Mouse (Mus musculus) midbrain, embryonic 12.5 days (tissue): ENCODE results near the gene Mitf. TPM values are rescaled to one million over a fixed set of nuclear protein-coding genes. Genes with fewer than 3 reads are reported as not detected.

Experiments used
- ATAC-seq: fragments of 200-750 bp; cut with Nextera tagmentation; 2 replicates; pipeline ENCODE4 v1.8.0; 2017; ENCODE audit warnings: low read depth, moderate TSS enrichment, moderate library complexity; ENCODE audit not compliant: low FRiP score
- H3K27ac ChIP-seq: fragments of 300-500 bp; sonication (generic); replicated peaks from 2 replicates; pipeline ENCODE4 v1.5.1; 2016; ENCODE audit warnings: mild to moderate bottlenecking
- H3K27me3 ChIP-seq: fragments of 300-500 bp; sonication (generic); 2 replicates; pipeline ENCODE4 v1.6.1; 2016; ENCODE audit warnings: mild to moderate bottlenecking
- H3K36me3 ChIP-seq: fragments of 300-500 bp; sonication (generic); 2 replicates; pipeline ENCODE4 v1.6.1; 2016
- H3K4me1 ChIP-seq: fragments of 300-500 bp; sonication (generic); 2 replicates; pipeline ENCODE4 v1.6.1; 2016
- H3K4me2 ChIP-seq: fragments of 300-500 bp; sonication (generic); replicated peaks from 2 replicates; pipeline ENCODE4 v1.6.1; 2016; ENCODE audit warnings: mild to moderate bottlenecking, moderate library complexity
- H3K4me3 ChIP-seq: fragments of 300-500 bp; sonication (generic); 2 replicates; pipeline ENCODE4 v1.5.1; 2016; ENCODE audit warnings: mild to moderate bottlenecking
- H3K9ac ChIP-seq: fragments of 300-500 bp; sonication (generic); replicated peaks from 2 replicates; pipeline ENCODE4 v1.6.1; 2016; ENCODE audit warnings: mild to moderate bottlenecking, moderate library complexity
- H3K9me3 ChIP-seq: fragments of 300-500 bp; sonication (generic); 2 replicates; pipeline ENCODE4 v1.6.1; 2016; ENCODE audit warnings: mild to moderate bottlenecking
- WGBS: fragments of 180-500 bp; shearing (Covaris S2); methylation state at CpG from one replicate; pipeline ENCODE4 v1.1.7; 2016; 5-methylcytosine and 5-hydroxymethylcytosine counted together
- polyA plus RNA-seq: library from polyadenylated mRNA; unstranded; fragments of >200 nt; fragmentation: Nextera tagmentation; extraction: Ambion mirVana; gene quantifications from 2 replicates; pipeline ENCODE4 v1.2.1, GENCODE M21; 2016

Gene Mitf
- polyA plus RNA-seq, 1 experiment from 2014 or later, result 0.88 TPM

DNA sequence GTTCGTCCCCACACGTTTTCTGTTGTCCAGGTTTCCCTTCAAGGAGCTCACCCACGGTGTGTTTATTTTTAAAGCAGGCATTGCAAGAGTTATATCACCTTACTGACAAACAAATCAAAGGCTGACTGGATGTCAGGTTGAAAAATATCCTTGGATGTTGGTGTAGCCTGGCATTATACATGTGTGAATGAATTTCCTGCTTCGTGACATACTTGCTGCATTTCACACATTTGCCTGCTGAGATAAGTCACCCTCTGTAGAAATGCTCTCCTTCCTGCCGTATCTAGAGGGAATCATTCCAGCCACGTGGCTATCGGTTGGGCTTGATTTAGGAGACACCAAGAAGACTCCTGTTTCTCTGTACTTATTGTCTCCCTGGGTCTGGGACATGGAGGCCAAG, 17.2 kb upstream of the Mitf start:
- ATAC-seq, result no peak
- H3K4me3 ChIP-seq, result no peak overlapping the region
- H3K36me3 ChIP-seq, result no peaks in the 10 kb centered on the region
- no peaks in the 10 kb centered on the region for H3K9me3 ChIP-seq
- no peak overlapping the region for H3K27ac ChIP-seq
- H3K27me3 ChIP-seq, result no peaks in the 10 kb centered on the region; the same call in 1 of the 2 replicates
- no peak overlapping the region for H3K9ac ChIP-seq
- H3K4me1 ChIP-seq, result no peaks in the 10 kb centered on the region
- H3K4me2 ChIP-seq, result no peak overlapping the region
- 83% methylated on average over 7 of the region's 7 CpGs for WGBS

DNA sequence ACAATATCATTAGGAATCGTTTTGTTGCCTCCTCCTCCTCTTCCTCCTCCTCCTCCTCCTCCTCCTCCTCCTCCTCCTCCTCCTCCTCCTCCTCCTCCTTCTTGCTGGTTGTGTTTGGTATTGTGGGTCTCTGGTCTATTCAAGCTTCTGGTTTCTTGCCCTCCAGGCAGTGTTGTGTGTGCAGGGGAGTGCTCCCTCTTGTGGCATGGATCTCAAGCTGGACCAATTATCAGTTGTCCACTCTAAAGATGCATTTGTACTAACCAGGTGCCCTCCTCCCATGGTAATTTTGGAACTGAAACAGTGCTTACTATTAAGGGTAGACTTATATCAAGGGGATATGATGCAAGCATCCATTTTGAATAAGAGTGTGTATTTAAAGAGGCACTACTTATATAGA, 14.7 kb upstream of the Mitf start:
- H3K4me3 ChIP-seq, result no peak overlapping the region
- no peaks in the 10 kb centered on the region; the same call in 1 of the 2 replicates for H3K27me3 ChIP-seq
- no peak overlapping the region for H3K27ac ChIP-seq
- no peak overlapping the region for H3K4me2 ChIP-seq
- H3K4me1 ChIP-seq, result no peaks in the 10 kb centered on the region
- 100% methylated on average over 1 of the region's 1 CpGs for WGBS
- H3K36me3 ChIP-seq, result no peaks in the 10 kb centered on the region
- no peak for ATAC-seq
- no peak overlapping the region for H3K9ac ChIP-seq
- H3K9me3 ChIP-seq, result no peaks in the 10 kb centered on the region

DNA sequence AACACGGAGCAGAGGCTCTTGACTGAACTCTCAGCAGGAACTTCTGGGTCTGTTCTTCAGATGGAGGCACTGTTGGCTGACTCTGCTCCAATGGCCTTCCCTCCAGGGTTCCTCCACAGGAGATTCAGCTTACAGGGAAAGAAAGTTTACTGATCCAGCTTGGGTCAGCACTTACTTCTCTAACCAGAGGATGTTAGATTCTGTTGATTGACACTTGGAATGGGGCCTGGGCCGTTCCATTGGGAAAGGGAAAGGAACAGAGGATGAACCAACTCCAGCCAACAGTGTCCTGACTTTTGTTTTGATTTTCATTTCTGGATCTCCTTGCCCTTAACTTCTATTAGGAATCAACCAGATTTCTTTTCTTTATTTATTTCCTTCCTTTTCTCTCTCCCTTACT, 11.7 kb upstream of the Mitf start:
- Histone ChIP-seq H3K9me3 (no peaks in the 10 kb centered on the region), H3K36me3 (no peaks in the 10 kb centered on the region), H3K9ac (no peak overlapping the region), H3K4me2 (no peak overlapping the region), H3K4me3 (no peak overlapping the region), H3K4me1 (no peaks in the 10 kb centered on the region), H3K27me3 (no peaks in the 10 kb centered on the region; the same call in 1 of the 2 replicates), H3K27ac (no peak overlapping the region)
- no peak for ATAC-seq
- WGBS, result 40% methylated on average over 2 of the region's 2 CpGs

DNA sequence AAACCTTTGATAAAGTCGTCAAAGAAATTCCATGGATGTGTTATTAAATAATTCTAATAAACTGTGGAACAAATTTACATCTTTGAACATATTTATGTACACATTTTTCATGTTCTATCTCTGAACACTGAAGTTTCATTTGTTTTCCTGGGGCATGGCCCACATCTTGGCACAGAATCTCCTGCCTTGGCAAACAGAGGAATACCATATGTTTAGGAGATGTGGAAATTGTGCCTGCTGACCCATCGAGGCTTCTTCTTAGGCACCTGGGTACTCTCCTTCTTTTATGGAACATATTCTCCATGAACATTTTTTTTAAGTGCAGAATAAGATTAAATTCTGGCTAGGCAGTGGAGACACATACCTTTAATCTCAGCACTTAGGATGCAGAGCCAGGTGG, 6.2 kb upstream of the Mitf start:
- no peaks in the 10 kb centered on the region for H3K36me3 ChIP-seq
- WGBS, result 68% methylated on average over 2 of the region's 2 CpGs
- no peak overlapping the region for H3K9ac ChIP-seq
- H3K27me3 ChIP-seq, result no peaks in the 10 kb centered on the region
- no peaks in the 10 kb centered on the region for H3K4me1 ChIP-seq
- H3K4me3 ChIP-seq, result no peak overlapping the region
- no peak for ATAC-seq
- no peak overlapping the region for H3K27ac ChIP-seq
- no peaks in the 10 kb centered on the region for H3K9me3 ChIP-seq
- H3K4me2 ChIP-seq, result no peak overlapping the region

DNA sequence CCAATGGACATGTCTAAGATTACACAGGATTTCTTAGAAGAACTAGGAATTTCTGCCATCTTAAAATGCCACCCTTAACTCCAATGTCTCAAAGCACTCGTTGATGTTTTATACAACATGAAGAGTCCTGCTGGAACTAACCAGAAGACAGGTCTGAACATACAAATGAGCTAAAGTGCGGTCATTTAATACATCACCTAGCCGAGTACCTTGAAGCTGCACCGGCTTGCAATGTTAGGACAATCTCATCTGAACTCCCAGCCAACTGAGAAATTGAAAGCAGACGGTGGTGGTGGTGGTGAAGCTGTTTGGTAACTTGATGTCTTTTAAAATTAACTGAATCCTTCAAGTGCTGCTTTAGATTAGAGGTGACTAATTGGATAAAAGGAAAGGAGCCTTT, 801 bp upstream of the Mitf start:
- peak overlapping the region; percentile 50; the same call in 1 of the 2 replicates for H3K9ac ChIP-seq
- no peak overlapping the region for H3K27ac ChIP-seq
- no peak for ATAC-seq
- H3K4me2 ChIP-seq, result peak overlapping the region; percentile 100
- peaks cover 15% of the 10 kb centered on the region; the same call in 1 of the 2 replicates for H3K27me3 ChIP-seq
- H3K4me3 ChIP-seq, result peak overlapping the region; percentile 65
- no peaks in the 10 kb centered on the region for H3K36me3 ChIP-seq
- peaks cover 9% of the 10 kb centered on the region for H3K4me1 ChIP-seq
- no peaks in the 10 kb centered on the region for H3K9me3 ChIP-seq
- WGBS, result 53% methylated on average over 5 of the region's 5 CpGs

DNA sequence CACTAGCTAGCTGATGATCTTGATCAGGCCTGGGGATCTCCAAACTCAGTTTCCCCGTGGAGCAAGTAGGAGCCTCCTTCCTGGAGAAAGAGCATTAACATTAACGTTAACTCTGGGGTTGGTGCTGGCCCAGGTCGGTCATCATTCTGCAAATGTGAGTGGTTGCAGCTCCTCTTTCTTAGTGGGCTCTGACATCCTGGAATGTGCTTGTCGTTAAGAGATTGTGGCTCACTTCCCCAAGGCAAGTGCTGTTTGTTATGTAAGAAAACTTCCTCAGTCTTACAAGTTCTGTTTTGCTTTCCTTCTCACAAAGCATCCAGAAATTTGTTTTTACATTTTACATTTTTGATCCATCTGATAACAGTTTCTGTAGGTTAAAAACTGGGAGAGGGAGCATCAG, 7.3 kb downstream of the Mitf start:
- no peaks in the 10 kb centered on the region for H3K4me1 ChIP-seq
- ATAC-seq, result no peak
- WGBS, result 79% methylated on average over 4 of the region's 4 CpGs
- no peaks in the 10 kb centered on the region for H3K36me3 ChIP-seq
- no peak overlapping the region for H3K9ac ChIP-seq
- H3K27me3 ChIP-seq, result no peaks in the 10 kb centered on the region
- H3K9me3 ChIP-seq, result no peaks in the 10 kb centered on the region
- no peak overlapping the region for H3K27ac ChIP-seq
- no peak overlapping the region for H3K4me2 ChIP-seq
- H3K4me3 ChIP-seq, result no peak overlapping the region

DNA sequence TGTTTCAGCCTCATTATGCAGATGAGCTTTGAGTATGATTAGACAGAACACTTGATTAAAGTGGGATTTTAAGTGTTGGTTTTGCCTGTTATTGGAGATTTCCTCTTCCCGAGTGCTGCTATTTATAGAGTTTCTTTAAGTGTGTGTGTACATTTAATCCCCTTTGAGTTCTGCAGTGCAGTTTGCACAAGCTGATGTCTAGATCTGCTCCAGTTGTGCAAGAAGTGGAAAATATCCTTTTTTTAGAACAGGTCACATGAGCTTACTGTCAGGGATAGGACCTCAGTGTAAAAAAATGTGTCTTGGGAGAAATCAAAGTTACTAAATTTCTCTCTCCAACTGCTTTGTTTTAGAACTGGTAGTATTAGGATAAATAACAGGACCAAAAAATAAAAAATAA, 8.9 kb downstream of the Mitf start:
- Histone ChIP-seq H3K4me3 (no peak overlapping the region), H3K9me3 (no peaks in the 10 kb centered on the region), H3K4me2 (no peak overlapping the region), H3K9ac (no peak overlapping the region), H3K27ac (no peak overlapping the region), H3K27me3 (no peaks in the 10 kb centered on the region), H3K36me3 (no peaks in the 10 kb centered on the region), H3K4me1 (no peaks in the 10 kb centered on the region)
- WGBS, result 63% methylated on average over 1 of the region's 1 CpGs
- ATAC-seq, result no peak

DNA sequence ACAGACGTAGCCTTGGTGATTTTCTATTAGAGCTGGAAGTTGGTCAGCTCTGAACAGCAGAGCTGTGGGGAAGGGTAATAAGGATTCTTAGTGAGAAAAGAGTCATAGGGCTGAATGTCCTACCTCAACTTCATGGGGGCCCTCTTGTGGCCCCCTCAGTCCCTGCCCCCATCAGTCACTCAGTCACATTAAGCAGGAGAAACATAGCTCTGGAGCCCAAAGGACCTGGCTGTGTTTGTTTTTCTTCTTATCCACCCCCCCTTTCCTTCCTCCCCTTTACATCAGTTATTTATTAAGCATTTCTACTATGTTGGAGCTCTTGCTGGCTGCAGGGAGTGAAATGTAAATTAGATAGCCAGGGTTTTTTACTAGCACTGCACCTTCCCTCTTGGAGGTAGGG, 10.0 kb downstream of the Mitf start:
- Histone ChIP-seq H3K27me3 (no peaks in the 10 kb centered on the region), H3K4me1 (no peaks in the 10 kb centered on the region), H3K9ac (no peak overlapping the region), H3K9me3 (no peaks in the 10 kb centered on the region), H3K36me3 (no peaks in the 10 kb centered on the region), H3K4me2 (no peak overlapping the region), H3K27ac (no peak overlapping the region), H3K4me3 (no peak overlapping the region)
- no peak for ATAC-seq
- 79% methylated on average over 1 of the region's 1 CpGs for WGBS

DNA sequence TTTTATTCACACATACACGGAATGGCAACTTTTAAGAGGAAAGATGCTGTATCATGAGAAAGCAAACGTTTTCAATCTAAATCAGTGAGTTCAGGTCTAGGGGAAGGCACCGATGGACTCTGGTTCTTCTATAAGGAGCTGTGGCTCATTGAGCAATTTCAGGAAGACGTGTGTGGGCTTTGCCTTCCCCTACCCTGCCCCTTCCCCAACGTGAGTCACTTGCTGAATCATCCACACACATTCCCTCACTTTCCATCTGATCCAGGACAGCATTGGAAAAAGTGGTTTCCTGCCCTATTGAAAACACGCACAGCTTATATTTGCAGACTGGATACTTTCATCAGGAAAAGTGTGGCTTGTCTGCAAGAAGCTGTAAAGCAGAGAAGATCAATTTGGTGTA, 11.3 kb downstream of the Mitf start:
- Histone ChIP-seq H3K36me3 (no peaks in the 10 kb centered on the region), H3K27ac (no peak overlapping the region), H3K4me2 (no peak overlapping the region), H3K9me3 (no peaks in the 10 kb centered on the region), H3K9ac (no peak overlapping the region), H3K4me1 (no peaks in the 10 kb centered on the region), H3K4me3 (no peak overlapping the region), H3K27me3 (no peaks in the 10 kb centered on the region)
- WGBS, result 51% methylated on average over 6 of the region's 6 CpGs
- no peak for ATAC-seq

DNA sequence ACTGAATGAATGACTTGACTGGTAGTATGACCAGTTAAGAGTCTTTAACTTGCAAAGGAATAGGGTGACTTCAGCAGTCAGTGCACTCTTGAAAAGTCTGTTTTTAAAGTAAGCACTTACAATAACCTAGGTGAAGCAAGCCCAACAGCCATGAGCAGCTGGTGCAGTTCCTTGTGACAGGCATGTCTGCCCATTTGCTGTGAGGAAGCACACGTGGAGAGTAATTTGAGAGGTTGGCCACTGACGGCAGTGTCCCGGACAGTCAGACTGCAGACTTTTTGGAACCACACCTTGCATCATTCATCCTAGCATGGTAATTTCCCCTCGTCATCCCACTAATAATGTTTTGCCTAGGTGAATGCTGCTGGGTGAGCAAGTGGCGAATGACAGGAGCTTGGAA, 12.1 kb downstream of the Mitf start:
- no peak overlapping the region for H3K27ac ChIP-seq
- WGBS, result 87% methylated on average over 5 of the region's 5 CpGs
- no peak for ATAC-seq

DNA sequence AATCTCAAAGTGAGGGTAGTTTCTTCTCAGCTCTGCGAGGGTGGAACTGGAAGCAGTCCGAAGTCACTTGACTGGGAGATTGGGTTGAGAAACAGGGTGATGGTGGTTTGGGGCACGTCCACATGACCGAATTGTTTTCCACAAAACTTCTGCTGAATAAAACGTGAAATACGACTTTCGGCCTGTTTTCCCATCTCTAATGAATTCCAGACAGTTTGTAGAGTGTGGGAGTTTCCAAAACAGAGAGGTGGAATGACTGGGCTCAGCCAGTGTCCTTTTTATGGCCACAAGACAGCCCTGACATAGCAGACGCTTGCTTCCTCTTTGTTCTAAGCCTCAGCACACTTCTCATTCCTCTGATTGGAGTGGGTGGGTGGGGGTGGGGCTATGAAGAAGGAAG, 13.7 kb downstream of the Mitf start:
- Histone ChIP-seq H3K4me1 (no peaks in the 10 kb centered on the region), H3K4me3 (no peak overlapping the region), H3K9ac (no peak overlapping the region), H3K27ac (no peak overlapping the region), H3K27me3 (no peaks in the 10 kb centered on the region), H3K36me3 (no peaks in the 10 kb centered on the region), H3K4me2 (no peak overlapping the region), H3K9me3 (no peaks in the 10 kb centered on the region)
- ATAC-seq, result no peak
- 81% methylated on average over 8 of the region's 8 CpGs for WGBS

More for the DNA sequence above, 12.1 kb downstream of the Mitf start:
- Histone ChIP-seq H3K4me2 (no peak overlapping the region), H3K27me3 (no peaks in the 10 kb centered on the region), H3K9ac (no peak overlapping the region), H3K9me3 (no peaks in the 10 kb centered on the region), H3K36me3 (no peaks in the 10 kb centered on the region), H3K4me3 (no peak overlapping the region), H3K4me1 (no peaks in the 10 kb centered on the region)

DNA sequence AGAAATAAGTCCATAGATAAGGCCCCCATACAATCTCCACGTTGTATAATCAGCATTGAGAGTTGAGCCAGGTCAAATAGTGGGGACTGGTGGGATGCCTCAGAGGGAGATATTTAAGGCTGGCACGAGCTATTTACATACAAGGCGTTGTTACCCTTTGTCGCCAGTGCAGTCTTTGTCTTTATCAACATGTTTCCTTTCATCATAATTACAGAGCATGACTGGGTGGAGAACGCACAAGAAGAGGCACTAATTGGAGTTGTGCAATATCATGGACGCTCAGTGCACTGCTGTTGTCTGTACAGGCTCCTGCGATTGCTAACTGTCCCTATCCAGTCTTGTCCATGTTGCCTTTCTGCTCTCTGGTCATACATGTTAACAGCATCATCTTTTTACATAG, 15.0 kb downstream of the Mitf start:
- Histone ChIP-seq H3K36me3 (no peaks in the 10 kb centered on the region), H3K4me3 (no peak overlapping the region), H3K27ac (no peak overlapping the region), H3K9ac (no peak overlapping the region), H3K9me3 (no peaks in the 10 kb centered on the region), H3K4me1 (no peaks in the 10 kb centered on the region), H3K4me2 (no peak overlapping the region), H3K27me3 (no peaks in the 10 kb centered on the region)
- 85% methylated on average over 7 of the region's 7 CpGs for WGBS
- no peak for ATAC-seq

DNA sequence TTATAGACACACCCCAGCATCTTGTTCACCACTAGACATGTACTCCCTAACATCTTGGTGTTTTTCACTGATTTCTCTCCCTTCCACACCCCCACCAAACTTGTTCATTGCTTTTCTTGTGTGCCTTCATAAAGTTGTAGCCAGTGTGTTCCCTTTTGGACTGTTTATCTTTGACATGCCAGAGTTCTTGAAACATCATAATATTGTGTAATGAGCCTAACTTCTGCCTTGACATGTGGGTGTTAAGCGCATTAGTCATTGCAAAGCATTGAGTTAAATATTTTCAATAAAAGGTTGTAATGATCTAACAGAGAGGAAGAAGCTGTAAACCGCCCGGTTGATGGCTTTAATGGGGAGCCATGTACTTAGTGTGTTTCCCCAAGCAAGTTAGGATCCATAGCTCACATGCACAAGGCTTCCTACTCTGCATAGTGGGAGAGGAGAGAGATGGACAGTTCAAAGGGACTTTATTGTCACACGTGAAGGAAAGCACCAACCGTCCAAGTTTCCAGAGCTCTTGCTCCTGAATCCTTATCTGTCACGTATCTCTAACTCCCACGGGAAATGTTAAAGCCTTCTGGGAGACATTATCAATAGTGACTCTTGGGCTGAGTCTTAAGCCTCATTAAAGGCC, 19.9 kb downstream of the Mitf start:
- 94% methylated on average over 7 of the region's 7 CpGs for WGBS
- Histone ChIP-seq H3K9me3 (no peaks in the 10 kb centered on the region), H3K9ac (no peak overlapping the region), H3K4me3 (no peak overlapping the region), H3K27me3 (no peaks in the 10 kb centered on the region), H3K36me3 (no peaks in the 10 kb centered on the region), H3K4me2 (no peak overlapping the region), H3K4me1 (no peaks in the 10 kb centered on the region), H3K27ac (no peak overlapping the region)
- ATAC-seq, result no peak
